Mouse (Mus musculus): ENCODE data around the gene Acsl4.

Gene Acsl4

DNA sequence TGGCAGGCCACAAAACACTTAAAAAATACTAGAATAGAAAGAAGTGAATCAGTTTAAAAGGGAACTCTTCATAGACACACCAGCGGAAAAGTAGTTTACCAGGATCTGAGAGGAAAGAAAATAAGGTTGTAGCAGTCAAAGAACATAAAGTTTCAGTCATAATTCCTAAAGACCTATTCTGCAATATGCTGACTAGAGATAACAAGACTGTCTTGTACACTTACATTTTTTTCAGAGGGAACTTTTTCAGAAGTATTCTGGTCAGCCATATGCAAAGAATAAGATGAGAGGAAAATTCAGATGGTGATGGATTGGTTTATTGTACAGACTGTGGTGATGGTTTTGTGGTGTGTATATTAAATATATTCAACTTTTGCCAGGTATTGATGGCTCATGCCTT is 26.5 kb downstream of the Acsl4 start:
- in situ Hi-C loops (cut with MboI, MseI): no loop called here

DNA sequence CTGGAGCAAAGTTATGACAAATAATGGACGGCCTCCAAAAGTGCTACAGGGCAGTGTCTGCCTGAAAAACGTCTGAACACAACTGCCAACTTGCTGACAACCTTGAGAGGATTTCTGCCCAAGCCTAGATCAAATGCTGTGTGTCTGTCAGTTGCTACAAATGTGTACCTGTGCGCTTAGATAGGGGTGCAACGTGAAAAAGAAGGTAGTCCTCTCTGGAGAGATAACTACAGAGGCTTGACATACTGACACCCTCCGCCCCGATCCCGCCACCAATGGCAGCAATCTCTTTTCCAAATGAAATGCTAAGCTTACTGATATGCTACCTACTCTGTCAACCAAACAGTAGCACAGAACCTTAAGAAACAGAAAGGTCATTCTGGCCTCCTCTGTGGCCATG is 31.3 kb downstream of the Acsl4 start:
- in situ Hi-C loops (cut with MboI, MseI): no loop called here

DNA sequence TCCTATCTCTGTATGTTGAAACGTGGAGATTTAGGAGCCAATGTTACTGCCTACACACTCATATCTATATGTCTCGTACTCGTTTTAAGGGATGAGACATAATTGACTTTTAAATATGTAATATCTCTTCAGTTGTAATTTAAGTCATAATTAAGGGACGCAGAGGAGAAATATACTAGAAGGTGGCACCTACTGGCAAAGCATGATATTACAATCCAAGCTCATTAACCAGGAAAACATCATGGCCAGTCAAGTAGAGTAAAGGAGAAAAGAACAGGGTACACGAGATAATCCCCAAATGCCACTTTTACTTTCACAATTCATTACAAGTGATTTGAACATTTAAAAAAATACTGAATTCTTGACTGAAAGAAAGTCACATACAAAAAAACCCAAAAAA is 31.9 kb downstream of the Acsl4 start:
- in situ Hi-C loops (cut with MboI, MseI): no loop called here

DNA sequence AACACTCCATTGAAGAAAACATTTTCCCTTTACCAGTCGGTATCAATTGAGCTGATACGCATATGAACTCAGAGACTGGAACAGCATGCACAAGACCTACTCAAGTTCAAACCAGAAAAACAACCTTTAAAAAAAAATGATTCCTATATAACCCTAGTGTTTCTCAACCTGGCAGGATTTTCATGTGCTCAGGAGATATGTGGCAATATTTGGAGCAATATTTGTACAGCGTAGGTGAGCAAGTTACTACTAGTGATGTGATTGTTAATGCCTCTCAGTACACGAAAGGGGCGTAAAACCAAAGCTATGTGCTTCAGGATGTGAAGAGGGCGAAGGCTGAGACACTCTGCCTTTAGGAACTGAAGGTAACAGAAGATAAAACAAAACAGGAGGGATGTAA is 54.1 kb downstream of the Acsl4 start:
- in situ Hi-C loops (cut with MboI, MseI): no loop called here

DNA sequence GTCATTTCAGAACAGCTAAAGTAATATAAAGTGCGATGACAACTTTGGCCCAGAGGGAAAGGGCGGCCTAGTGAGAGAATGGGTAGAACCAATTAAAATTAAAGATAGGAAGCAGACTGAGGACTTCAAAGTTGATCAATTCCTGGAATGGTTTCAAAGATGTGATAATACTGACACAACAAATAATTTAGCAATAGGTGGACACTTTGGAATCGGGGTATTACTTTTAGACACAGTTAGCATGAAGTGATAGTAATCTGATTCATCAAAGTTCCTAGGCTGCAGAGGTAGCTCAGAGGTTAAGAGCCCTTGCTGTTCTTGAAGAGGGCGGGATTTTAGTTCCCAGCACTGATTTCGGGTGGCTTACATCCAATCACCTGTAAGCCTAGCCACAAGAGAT is 54.8 kb downstream of the Acsl4 start:
- in situ Hi-C loops (cut with MboI, MseI): no loop called here

DNA sequence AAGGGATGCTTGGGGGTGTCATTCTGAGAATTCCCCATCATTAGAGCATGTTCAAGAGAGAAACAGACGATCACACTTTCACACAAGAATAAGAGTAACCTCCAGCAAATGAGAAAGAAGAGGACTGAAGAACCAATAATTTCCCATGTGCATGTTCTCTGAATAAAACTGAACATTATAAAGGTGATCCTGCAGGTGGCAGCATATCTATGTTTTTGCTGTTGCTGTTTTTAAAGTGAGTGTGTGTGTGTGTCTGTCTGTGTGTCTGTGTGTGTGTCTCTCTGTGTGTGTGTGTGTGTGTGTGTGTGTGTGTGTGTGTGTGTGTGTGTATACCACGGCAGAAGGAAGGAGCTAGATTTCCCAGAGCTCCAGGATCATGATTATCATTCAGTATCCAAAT is 64.6 kb downstream of the Acsl4 start:
- in situ Hi-C loops (cut with MboI, MseI): no loop called here

DNA sequence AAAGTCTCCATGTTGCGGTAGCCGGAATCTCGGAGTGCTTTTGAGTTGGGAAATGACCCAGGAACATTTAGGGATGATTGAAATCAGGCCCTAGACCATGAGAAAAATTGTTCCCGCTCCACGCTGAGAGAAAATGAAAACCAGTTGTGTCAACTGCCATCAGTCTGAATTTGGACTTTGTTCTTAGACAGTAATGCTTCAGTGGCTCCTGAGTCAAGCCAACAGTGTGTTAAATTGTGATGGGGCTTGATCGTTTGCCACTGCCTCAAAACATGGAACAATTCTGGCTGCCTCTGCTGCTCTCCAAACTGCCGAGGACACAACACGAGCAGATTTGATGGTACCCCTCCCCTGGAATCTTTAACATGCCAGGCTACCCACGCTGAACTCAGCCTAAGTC is 74.2 kb downstream of the Acsl4 start:
- in situ Hi-C loops (cut with MboI, MseI): no loop called here

DNA sequence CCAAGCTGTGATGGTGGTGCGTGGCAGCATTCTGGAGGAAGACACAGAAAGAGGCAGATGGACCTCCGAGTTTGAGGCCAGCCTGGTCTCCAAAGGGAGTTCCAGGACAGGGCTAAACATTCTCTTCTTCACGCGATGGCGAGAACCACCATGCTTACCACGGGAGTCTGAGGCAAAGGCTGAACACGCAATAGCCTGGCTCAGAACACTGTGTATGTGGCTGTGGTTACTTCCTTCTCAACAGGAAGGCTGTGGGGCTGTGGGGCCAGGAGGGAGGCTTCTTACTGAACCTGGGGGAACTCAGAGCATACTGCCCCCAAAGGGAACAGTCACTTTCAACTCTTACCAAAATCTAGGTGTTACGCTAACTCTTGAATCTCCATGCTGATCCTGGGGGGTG is 75.1 kb downstream of the Acsl4 start:
- in situ Hi-C loops (cut with MboI, MseI): no loop called here

DNA sequence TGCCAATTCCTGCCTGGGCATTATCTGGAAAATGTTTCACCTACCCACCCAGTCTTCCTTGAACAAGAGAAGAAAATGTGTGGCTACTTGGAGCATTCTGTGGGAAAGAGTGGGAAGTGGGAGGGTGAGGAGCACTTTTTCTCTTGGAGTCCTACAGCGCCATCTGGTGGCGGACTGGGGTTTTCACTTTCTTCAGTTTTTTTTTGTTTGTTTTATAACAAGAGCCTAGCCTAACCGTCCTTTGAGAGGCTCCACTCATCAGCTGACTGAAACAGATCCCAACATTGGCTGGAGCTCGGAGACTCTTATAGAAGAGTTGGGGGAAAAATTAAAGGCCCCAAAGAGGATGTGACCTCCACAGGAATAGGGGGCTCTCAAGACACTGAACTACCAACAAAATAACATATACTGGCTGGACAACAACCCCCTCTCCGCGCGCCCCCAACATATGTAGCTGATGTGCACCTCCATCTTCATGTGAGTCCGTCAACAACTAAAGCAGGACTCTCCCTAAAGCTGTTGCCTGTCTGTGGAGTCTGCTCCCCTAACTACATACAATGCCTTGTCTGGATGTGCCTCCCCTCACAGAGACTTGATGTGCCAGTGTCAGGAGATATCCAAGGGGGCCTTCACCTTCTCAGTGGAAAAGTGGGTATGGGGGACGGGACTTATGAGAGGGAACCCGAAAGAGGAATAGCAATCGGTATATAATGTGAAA is 75.9 kb downstream of the Acsl4 start:
- in situ Hi-C loops (cut with MboI, MseI): loop anchor here in 1 of 2 experiments (5.0 kb wide), 1 partner anchor 112 kb away; no protein-coding TSS in a partner anchor

DNA sequence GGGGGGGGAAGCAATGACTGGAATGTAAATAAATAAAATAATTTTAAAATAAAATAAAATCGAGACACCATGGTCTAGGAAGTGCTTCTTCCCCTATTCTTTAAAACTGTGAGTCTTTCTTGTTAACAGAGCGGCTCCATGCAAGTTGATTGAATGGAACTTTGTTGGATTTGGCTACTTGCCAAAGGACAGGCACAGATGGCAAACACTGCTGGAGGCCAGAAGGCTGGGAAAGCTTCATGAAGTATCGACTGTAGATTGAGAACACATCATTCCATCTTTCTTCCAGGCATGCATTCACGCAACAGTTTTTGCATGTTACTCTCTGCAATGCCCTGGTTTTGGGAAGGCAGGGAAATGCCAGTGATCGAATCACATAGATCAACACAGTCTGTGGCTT is 79.9 kb downstream of the Acsl4 start:
- in situ Hi-C loops (cut with MboI, MseI): loop anchor here in 1 of 2 experiments (5.0 kb wide), 1 partner anchor 108 kb away; no protein-coding TSS in a partner anchor

DNA sequence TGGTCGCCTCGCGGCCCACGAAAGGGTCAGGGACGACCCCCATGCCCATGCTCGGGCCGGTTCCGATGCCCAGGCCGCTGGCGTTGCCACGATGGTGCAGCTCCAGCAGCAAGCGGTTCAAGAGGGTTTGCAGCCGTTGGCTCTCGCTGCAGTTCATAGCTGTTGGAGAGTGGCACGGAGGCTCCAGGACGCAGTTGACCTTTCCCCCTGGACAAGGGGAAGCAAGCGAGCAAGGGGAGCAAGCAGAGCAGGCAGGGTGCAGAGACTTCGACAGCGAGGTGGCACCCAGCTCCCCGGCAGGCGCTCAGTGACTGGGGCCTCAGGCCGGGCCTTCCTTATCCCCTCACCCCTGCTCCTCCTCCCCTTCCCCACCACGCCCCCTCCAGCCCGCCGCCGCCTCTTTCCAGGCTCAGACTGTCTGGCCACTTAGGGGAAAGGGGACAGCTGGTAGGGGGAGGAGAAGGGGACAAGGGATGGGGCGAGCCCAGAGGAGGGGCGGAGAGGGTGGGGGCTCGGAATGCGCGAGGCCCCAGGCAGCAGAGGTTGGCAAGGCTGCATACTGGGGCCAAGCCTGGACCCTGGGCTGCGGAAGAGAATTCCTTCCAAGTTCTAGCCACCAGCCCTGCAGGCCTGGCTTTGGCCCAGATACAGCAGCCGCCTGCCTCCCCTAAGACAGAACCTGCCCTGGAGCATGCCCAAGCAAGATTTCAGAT is 84.3 kb downstream of the Acsl4 start, which contains the start of gene Kcne1l:
Kcne1l (minus strand) TSS at position 426 of the 713 bp plus-strand sequence.
- in situ Hi-C loops (cut with MboI, MseI): no loop called here

DNA sequence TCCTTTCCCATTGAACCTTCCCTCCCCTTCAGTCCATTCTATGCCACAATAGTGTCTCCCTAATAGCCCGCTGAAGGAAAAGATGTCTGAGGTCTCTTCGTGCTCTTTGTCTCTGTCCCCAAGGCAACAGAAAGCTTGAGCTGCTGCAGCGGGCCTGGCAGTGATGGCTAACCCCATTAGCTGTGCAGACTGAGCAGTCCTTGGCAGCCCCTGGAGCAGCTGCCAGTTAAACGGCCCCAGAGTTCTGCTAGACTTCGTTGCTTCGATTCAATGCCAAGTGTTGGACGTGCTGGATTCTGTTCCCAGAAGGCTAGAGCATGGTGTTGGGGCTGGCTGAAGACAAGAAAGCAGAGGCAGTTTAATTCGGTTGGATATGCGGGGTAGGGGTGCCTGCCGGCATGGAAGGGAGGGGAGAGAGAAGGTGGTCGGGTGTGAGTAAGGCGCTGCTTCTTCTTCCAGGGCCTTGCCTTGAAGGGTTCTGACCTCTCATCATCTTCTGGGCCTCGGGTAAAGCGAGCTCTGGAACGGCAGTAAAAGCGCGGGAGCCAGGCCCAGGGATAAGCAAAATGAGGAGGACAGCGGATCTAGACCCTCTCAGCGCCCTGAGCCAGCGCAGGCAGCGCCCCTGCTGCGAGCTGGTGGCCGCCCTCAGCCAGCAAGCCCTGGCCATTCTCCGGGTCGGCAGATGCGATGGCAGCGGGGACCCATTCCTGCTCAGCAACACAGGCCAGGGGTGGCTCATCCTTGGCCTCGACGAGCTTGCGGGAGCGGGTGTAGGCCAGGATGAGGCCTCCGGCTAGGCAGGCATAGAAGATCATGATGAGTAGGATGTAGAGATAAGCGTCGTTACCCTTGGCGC is 85.1 kb downstream of the Acsl4 start:
- in situ Hi-C loops (cut with MboI, MseI): no loop called here

DNA sequence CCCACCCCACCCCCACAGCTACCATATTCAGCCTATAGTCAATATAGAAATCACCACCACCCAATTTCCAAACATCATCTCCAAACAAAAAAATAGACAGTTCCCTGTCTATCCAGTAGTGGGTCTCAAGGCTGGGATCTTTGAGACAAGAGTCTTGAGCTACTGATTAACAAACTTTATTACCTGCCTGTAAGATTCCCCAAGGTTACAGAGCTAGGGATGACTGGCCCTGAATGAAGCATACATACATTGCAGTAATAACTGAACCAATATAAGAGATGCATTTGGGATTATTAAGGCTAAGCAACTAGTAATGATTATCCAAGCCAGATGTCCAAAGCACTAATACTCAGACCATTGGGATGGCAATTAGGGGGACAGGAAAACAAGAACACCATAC is 85.7 kb downstream of the Acsl4 start:
- in situ Hi-C loops (cut with MboI, MseI): no loop called here

DNA sequence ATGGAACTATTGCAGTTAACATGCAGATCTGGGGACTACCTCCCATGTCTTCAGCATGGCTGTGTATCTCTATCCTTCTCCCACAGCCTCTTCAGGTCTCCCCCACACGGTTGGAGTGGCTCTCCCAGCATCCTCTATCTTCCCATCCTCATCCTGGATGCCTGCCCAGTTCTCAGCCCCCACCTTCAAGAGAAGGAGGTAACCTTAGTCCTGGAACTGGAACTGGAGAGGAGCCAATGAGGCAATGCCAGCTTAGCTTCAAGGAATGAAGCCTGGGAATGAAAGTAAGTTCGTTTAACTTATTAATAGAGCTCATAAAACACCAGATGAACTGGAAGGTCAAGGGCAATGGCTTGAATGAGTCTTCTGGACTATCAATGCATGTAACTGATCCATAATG is 86.9 kb downstream of the Acsl4 start:
- in situ Hi-C loops (cut with MboI, MseI): no loop called here

DNA sequence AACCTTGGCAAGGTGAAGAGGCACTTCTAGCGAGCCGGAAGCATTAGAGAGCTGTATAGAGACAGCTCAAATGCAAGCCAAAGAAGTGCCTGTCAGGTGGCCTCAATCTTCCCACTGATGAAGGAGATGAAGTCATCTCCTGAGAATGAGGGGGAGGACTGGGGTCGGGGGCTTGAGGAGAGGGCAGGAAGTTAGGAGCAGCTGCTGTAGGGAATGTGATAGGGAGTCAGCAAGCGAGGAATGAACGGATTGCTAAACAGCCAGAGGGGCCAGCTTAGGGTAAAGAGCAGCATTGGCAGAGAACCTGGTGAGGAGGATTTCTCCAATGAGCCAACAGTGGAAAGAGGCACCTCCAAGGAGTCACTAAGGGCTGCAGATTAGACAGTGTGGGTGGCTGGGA is 104.4 kb downstream of the Acsl4 start:
- in situ Hi-C loops (cut with MboI, MseI): no loop called here

DNA sequence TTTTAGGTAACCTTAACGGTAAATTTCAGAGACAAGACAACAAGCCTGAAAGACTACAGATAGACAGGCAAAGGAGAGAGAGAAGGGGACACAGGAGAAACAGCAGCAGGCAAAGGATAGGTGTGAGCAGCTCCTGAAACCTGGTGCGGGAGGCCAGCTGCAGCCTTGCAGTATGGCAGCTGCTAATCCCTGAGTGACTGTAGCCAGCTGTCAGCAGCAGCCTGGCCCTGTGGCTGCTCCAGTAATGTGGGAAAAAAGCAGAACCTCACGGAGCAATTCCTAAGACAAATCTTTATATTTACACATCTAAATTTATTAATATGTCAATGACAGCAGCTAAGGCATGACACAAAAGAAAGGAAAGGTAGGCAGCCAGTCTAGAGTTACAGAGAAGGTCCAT is 113.8 kb downstream of the Acsl4 start:
- in situ Hi-C loops (cut with MboI, MseI): no loop called here

DNA sequence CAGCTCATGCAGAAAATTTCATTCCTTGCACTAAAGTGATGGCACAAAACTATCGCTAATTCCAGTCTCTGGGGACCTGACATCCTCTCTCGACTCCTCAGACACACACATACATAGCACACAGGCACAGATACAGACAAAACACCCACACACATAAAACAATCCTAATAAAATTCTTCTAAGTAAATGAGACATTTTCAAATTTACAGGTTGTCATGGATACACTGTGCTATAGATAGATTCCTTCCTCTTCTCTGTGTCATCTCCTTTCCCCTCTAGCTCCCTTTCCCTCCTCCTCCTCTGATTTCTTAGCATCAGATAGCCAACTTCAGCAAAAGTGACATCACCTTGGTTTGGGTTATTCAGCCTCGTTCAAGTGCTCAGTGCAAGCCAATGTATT is 114.3 kb downstream of the Acsl4 start:
- in situ Hi-C loops (cut with MboI, MseI): no loop called here
